Mouse (Mus musculus) liver, embryonic 14.5 days (tissue): ENCODE data around the gene Lyst. TPM values are rescaled to one million over a fixed set of nuclear protein-coding genes. Genes with fewer than 3 reads are reported as not detected.

Experiments
- ATAC-seq: fragments of 200-750 bp; cut with Nextera tagmentation; 2 replicates; pipeline ENCODE4 v1.8.0; 2017; ENCODE audit warnings: moderate number of reproducible peaks, mild to moderate bottlenecking, moderate library complexity; ENCODE audit not compliant: insufficient read depth
- DNase-seq, 3 experiments: peaks; one replicate each; pipeline ENCODE4 v3.0.0-alpha.2; 2012 to 2013; ENCODE audit warnings: low read depth in 3 of 3, low spot score in 3 of 3
- H3K27ac ChIP-seq: fragments of 300-500 bp; sonication (generic); 2 replicates; pipeline ENCODE4 v1.5.1; 2014; ENCODE audit warnings: moderate library complexity, mild to moderate bottlenecking, control low read depth, inconsistent platforms
- H3K27me3 ChIP-seq: fragments of 300-500 bp; sonication (generic); 2 replicates; pipeline ENCODE4 v1.6.1; 2014; ENCODE audit warnings: mild to moderate bottlenecking, low read length, moderate library complexity; ENCODE audit not compliant: control insufficient read depth, insufficient read depth
- H3K36me3 ChIP-seq: fragments of 300-500 bp; sonication (generic); replicated peaks from 2 replicates; pipeline ENCODE4 v1.6.1; 2014; ENCODE audit warnings: low read depth; ENCODE audit not compliant: control insufficient read depth, insufficient read depth
- H3K4me1 ChIP-seq, 2 experiments: fragments of 200-500 bp in 1 of 2; fragments of 300-500 bp in 1 of 2; sonication (generic) in 1 of 2; replicated peaks; 2 replicates each; pipeline ENCODE4 v1.6.1; 2012 to 2014; ENCODE audit warnings: antibody characterized with exemption in 1 of 2, inconsistent platforms in 1 of 2, low read length in 1 of 2; ENCODE audit not compliant: control insufficient read depth in 2 of 2, insufficient read depth in 2 of 2
- H3K4me2 ChIP-seq: fragments of 300-500 bp; sonication (generic); 2 replicates; pipeline ENCODE4 v1.6.1; 2014; ENCODE audit warnings: low read depth, mild to moderate bottlenecking, control low read depth, moderate library complexity
- H3K4me3 ChIP-seq, 2 experiments: fragments of 200-500 bp in 1 of 2; fragments of 300-500 bp in 1 of 2; sonication (generic) in 1 of 2; 2 replicates each; pipeline ENCODE4 v1.5.1; 2012 to 2014; ENCODE audit warnings: low read depth in 2 of 2, low read length in 2 of 2, mild to moderate bottlenecking in 2 of 2, control low read depth in 1 of 2, inconsistent platforms in 1 of 2, moderate library complexity in 1 of 2; ENCODE audit not compliant: insufficient read depth in 1 of 2
- H3K9ac ChIP-seq: fragments of 300-500 bp; sonication (generic); replicated peaks from 2 replicates; pipeline ENCODE4 v1.6.1; 2014; ENCODE audit warnings: mild to moderate bottlenecking, control low read depth, moderate library complexity
- H3K9me3 ChIP-seq: fragments of 300-500 bp; sonication (generic); 2 replicates; pipeline ENCODE4 v1.6.1; 2016; ENCODE audit warnings: low read length, mixed read lengths; ENCODE audit not compliant: control insufficient read depth
- CTCF ChIP-seq: IDR thresholded peaks from 2 replicates; pipeline ENCODE4 v1.5.1; 2016; ENCODE audit warnings: antibody characterized with exemption, low read depth, control low read depth
- EP300 ChIP-seq: IDR thresholded peaks from 2 replicates; pipeline ENCODE4 v1.6.1; 2016; ENCODE audit warnings: antibody characterized with exemption, low read depth
- WGBS: fragments of 180-500 bp; shearing (Covaris S2); extraction: QIAGEN DNeasy Blood & Tissue Kit; methylation state at CpG from one replicate; pipeline ENCODE4 v1.1.7; 2014; ENCODE audit not compliant: insufficient replicate concordance; 5-methylcytosine and 5-hydroxymethylcytosine counted together
- polyA plus RNA-seq, 2 experiments: library from polyadenylated mRNA; depleted of rRNA in 1 of 2; stranded (reverse) in 1 of 2; unstranded in 1 of 2; fragments of >200 nt; fragmentation: Nextera tagmentation in 1 of 2; extraction: Ambion mirVana in 1 of 2; gene quantifications; 2 replicates each; pipeline versions ENCODE4 v1.2.1 to v1.2.3; 2012 to 2014

Gene Lyst
- polyA plus RNA-seq, 2 experiments, result 1.8 to 2.3 TPM

DNA sequence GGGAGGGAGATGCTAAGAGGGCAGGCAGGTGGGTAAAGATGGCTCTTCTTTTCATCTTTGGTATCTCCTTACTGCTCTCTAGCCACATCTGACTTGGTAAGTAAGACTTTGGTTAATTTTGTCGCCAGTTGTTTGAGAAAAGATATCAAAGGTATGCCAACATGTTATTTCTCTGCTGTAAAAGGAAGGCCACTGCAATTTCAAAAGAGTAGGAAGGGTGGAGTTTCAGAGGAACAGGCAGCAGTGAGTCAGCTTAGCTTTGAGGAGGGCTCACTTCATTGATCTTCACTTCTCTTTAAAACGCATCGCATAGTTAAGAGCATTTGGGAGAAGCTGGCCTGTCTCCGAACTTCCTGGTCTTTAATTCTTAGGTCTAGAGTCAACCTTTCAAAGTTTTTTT is 8.2 kb upstream of the Lyst start:
- ATAC-seq (no peak), DNase-seq (no peak)
- Histone ChIP-seq H3K4me3 (no peak overlapping the region), H3K9me3 (no peaks in the 10 kb centered on the region), H3K9ac (no peak overlapping the region), H3K27ac (no peak overlapping the region), H3K36me3 (no peaks in the 10 kb centered on the region), H3K27me3 (no peaks in the 10 kb centered on the region), H3K4me1 (peaks cover 0 to 3% of the 10 kb centered on the region in 2 experiments; a peak in 1 of 4 replicates), H3K4me2 (no peak overlapping the region)
- WGBS, result 61% methylated on average over 4 of the region's 4 CpGs
- TF ChIP-seq CTCF, result no peak

DNA sequence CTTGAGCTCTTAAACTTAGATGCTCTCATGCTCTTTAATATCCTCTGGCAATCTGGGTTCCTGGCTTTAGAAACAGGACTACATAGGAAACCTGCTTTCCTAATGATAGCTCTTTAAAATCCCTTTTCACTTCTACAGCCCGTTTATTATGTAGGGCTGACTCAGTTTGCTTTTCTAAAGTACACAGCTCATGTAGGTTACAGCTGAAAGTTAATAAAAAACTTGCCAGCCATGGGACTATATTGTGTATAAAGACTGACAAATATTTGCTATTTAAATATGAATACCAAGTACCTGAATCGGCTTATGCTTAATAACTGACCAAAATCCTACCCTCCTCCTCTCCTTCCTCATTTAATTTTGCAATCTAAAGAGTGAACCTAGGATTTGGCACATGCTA is 6.7 kb upstream of the Lyst start:
- Histone ChIP-seq H3K4me2 (no peak overlapping the region), H3K4me1 (peaks cover 0 to 6% of the 10 kb centered on the region in 2 experiments; a peak in 2 of 4 replicates), H3K27ac (no peak overlapping the region), H3K9ac (no peak overlapping the region), H3K4me3 (no peak overlapping the region), H3K27me3 (no peaks in the 10 kb centered on the region), H3K36me3 (no peaks in the 10 kb centered on the region), H3K9me3 (no peaks in the 10 kb centered on the region)
- DNase-seq (no peak), ATAC-seq (no peak)
- no peak for TF ChIP-seq CTCF
- no peak for TF ChIP-seq EP300
- 36% methylated on average over 2 of the region's 2 CpGs for WGBS

DNA sequence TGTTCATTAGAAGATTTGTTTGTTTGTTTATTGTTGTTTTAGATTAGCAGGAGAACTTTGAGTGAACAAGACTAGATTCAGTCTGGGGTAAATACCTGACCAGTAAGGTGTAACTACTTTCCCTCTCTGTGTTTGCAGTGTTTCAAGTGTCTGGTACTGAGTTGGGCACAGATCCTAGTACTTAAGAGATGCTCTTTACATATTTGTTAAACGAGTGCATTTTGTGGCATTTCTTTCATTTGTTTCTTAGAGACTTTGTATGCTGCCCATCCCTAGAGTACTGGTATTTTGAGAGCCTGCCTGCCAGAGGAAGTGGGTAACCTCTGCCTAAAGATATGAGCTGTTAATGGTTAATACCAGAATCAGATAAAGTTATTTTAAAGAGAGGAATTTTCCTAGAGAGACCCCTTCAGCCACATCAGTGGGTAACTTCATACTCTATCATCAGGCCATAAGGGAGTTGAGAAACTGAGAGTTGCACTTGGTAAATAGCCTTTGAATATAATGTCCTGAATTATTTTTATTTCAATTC is 2.5 kb upstream of the Lyst start:
- 13% methylated on average over 1 of the region's 1 CpGs for WGBS
- no peak overlapping the region for H3K4me3 ChIP-seq
- H3K27ac ChIP-seq, result no peak overlapping the region
- no peak for ATAC-seq
- no peaks in the 10 kb centered on the region for H3K27me3 ChIP-seq
- TF ChIP-seq CTCF, result no peak
- TF ChIP-seq EP300, result no peak
- H3K9me3 ChIP-seq, result no peaks in the 10 kb centered on the region
- no peak for DNase-seq
- H3K36me3 ChIP-seq, result no peaks in the 10 kb centered on the region
- no peak overlapping the region for H3K9ac ChIP-seq
- H3K4me2 ChIP-seq, result no peak overlapping the region
- H3K4me1 ChIP-seq, result peaks cover 8 to 13% of the 10 kb centered on the region in 2 experiments

DNA sequence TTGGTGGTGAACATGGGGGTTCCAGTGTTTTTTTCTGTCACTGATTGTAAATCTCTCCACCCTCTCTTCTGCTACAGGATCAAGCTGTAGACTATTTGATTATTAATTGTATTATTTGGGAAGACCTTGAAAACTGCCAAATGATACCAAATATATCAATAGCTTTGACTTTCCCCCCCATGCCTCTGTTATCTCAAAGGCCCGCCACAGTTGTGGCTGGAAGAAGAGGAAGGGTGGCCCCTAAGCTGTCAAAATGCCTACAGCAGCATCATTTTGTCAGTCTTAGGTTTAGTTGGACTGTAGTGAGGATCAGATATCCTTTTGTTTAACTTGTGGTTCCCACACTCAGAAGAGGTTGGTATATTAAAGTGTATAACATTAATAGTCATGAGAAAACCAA is 1.7 kb upstream of the Lyst start:
- WGBS, result 14% methylated on average over 1 of the region's 1 CpGs
- no peaks in the 10 kb centered on the region for H3K27me3 ChIP-seq
- no peaks in the 10 kb centered on the region for H3K36me3 ChIP-seq
- no peak overlapping the region for H3K4me2 ChIP-seq
- H3K9me3 ChIP-seq, result no peaks in the 10 kb centered on the region
- H3K4me1 ChIP-seq, result peaks cover 8 to 13% of the 10 kb centered on the region in 2 experiments
- ATAC-seq, result no peak
- H3K9ac ChIP-seq, result no peak overlapping the region
- no peak for TF ChIP-seq CTCF
- no peak for TF ChIP-seq EP300
- H3K4me3 ChIP-seq, result no peak overlapping the region
- H3K27ac ChIP-seq, result no peak overlapping the region
- DNase-seq, result no peak

DNA sequence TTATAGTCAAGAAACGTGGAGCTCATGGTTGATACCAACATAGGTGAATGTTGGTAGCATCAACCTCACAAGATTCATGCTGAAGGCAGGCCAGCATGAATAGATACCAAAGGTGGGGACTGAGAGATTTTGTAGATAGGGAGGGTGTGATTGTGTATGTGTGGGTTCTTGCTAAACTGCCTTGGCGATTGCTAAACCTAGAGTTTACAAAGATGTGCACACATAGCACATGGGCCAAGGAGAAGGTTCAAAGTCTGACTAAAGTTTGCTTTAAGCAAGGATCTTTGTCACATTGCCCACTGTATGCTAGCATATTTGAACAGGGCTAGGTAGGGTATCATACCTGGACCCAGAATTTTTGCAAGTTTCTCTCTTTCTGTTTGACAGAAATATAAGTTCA is 1.2 kb upstream of the Lyst start:
- DNase-seq (peak in 1 of 3 experiments; percentile 9), ATAC-seq (no peak)
- Histone ChIP-seq H3K36me3 (no peaks in the 10 kb centered on the region), H3K27me3 (no peaks in the 10 kb centered on the region), H3K9ac (no peak overlapping the region), H3K9me3 (no peaks in the 10 kb centered on the region), H3K4me3 (no peak overlapping the region), H3K27ac (no peak overlapping the region), H3K4me2 (peak overlapping the region; percentile 91; the same call in 1 of the 2 replicates), H3K4me1 (peaks cover 8 to 13% of the 10 kb centered on the region in 2 experiments)
- WGBS, result 48% methylated on average over 2 of the region's 2 CpGs
- no peak for TF ChIP-seq CTCF
- TF ChIP-seq EP300, result no peak
